Mouse (Mus musculus) heart, adult 11 months (tissue): ENCODE data around the gene Smg6.
A peak's percentile ranks its signal among the peaks of the same experiment; 100 is the strongest.

Experiments
- DNase-seq: peaks from one replicate; pipeline ENCODE4 v3.0.0; 2022

Smg6 gene

DNA sequence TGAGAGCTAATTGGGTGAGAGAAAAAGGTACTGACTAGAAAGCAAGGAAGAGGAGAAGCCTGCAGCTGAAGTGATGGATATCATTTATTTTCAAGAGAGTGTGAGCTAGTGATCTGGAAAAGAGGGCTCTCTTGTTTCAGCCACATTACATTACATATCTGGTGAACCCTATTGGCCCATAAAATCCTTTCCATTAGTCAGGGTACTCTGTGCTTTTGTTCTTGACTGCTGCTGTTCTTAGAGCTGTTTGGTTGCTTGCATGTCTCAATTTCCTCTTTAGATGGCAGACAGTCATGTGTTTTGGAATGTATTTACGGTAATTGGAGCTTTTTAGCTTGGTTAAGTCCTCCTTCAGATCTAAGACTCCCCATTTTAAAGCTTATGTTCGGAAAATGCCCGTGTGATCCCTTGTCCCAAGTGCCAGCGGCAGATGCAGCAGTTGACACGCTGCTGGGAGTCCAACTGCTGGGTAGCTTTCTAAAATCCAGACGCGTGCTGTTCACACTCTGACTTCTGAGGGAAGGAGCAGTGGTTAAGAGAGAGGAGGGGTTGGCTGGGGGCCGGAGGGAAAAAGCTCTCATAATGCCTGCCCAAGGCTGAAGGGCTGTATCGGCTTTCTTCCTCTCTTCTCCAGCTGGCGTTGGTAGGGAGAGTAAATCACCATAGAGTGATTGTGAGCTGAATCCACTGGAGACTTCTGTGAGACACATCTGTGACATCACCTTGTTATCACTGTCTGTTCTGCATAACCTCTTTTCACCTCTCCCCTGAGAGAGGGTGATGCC lies 75.4 kb downstream of the Smg6 start:
- peak; percentile 94 for DNase-seq

DNA sequence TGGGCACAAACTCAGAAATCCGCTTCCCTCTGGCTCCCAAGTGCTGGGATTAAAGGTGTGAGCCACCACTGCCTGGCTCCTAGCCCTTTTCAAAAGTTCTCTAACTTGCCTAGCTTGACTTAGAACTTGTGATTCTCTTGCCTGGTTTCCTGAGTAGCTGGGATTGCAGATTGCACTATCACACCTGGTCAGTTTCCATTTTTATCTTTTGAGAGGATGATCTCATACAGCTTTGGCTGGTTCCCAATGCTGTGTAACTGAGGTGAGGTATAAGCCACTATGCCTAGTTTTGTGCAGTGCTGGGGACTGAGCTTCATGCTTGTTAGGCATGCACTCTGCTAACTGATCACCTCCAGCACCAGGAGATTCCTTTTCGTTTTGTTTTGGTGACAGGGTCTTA lies 82.6 kb downstream of the Smg6 start:
- peak; percentile 83 for DNase-seq

DNA sequence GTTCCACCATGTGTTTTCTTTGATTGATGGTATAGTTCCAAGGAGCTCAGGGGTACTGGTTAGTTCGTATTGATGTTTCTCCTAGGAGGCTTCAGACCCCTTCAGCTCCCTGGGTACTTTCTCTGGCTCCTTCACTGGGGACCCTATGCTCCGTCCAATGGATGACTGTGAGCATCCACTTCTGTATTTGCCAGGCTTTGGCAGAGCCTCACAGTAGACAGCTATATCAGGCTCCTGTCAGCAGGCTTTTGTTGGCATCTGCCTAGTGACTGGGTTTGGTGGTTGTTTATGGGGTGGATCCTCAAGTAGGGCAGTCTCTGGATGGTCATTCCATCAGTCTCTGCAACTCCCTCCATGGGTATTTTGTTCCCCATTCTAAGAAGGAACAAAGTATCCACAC lies 83.9 kb downstream of the Smg6 start:
- DNase-seq: peak; percentile 97

DNA sequence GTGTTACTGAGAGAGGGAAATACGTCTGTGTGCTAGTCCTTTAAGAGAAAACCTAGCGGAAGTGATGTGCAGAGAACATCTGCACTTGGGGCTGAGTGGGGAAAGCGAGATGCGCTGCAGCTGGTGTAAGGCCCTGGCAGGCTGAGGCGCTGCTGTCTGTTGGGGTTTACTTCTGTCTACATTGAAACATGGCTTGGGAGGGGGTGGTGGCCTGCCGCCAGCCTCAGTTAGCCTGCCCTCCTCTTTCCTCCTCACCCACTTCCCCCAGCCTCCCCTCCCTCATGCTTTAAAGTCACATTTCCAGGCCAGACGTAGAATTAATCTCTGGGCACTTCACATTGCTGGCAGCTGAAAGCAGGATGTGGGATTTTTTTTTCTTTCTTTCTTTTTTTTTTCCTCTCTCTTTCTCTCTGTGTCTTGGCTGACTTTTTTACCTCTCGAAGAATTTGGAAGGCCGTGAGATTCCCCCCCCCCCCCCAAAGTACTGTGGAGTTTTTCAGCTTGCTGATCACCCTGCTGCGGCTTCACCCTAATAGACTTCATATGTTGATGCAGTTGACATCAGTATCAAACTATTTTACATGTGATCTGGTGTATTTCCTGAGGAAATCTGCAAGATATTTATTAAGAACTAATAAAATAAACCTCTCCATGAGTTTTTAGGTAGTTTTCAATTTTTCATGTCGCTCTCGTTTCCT lies 87.5 kb downstream of the Smg6 start:
- peak; percentile 99 for DNase-seq

DNA sequence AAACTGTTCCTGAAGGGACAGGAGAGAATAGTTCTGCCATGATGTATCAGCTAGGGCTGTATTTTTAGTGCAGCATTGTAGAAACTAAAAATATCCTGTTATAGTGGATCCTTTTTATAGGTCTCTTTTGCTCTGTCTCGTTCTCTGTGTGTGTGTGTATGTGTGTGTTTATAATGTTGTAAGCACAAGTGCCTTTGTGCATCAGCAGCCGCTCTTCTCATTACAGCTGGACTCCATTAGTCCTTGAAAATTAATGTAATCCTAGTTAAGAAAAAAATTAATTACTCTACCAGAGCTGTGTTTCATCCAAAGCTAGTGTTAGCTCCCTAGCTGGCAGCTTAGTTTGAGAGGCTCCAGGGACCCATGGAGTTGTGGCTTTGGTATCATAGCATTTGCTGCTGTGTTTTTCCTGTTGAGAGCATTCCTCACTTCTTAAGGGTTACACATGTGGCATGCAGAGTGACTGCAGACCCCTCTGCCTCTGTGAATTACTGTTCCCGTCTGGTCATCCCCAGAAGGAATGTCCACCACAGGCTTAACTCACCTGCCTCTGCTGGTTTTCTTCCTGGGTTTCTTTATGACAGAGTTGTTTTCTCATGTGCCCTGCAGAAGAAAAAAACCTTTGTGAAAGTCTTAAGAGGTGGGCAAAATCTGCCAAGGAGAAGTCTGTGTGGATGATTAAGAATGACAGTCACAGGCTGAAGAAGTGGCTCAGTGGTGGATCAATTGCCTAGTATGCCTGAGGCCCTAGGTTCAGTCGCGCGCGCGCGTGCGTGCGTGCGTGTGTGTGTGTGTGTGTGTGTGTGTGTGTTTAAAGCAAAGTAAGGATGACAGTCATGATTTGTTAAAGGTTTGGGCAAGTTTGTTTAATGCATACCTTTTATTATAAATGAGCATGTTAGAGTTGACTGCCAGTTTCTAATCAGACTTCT lies 88.4 kb downstream of the Smg6 start:
- DNase-seq: peak; percentile 95

DNA sequence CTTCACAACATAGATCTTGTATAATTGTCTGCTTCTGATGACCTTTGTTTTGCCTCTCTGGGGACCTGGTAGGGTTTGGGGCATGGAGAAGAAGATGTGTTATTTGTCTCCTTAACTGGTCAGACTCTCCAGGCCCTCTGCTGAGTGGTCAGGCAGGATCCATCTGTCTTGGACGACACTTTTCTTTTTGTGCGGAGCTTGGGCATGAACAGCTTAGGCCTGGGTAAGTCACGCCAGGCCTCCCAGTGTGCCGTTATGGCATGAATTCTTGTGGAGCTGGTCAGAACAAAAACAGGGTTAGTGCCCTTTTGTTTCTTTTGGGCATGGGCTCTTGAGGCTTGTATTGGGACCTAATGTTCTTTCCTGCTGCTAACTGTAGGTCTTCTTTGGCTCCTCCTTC lies 89.2 kb downstream of the Smg6 start:
- peak; percentile 89 for DNase-seq

DNA sequence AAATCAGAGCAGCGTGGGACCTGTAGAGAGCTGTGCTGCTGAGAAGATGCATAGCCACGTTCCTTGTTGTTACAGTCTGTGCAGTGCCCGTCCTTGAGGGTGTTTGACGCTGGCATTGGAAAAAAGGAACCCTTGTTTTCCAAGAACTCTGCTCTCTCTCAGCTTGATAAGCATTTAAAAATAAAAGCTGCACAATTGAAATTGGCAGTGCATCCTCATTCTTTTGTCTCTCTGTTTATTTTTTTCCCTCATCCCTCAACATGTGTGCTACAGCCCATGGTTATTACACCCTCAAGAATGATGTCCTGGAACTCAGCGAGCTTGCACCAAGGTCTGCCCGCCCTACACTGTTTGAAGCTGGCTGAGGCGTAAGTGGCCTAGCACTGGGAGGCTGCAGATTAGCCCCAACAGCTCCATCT lies 89.8 kb downstream of the Smg6 start:
- peak; percentile 98 for DNase-seq

DNA sequence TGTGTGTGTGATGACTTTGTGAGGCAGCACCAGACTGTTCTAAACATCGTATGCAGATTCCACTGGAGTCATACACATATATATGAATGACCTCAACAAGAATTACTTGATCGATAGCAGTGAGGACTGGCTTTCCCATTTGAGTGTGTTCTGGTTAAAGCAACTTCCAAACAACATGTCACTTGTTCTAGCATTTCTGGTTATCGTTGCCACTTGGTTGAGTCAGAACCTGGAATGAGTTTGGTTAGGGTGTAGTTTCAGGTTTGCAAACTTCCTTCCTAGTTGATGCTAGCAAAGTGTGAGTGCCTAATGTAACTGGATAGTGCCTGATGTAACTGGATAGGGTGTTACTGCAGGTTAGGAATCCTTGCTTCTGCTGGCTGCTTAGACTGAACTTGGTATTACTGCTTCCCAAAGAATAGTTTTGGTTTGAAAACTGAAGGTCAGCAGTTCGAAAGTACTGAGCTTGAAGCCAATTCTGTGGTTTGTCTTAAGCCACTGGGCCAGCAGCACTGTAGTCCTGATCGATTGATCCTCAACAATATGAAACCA lies 90.8 kb downstream of the Smg6 start:
- DNase-seq: peak; percentile 72

DNA sequence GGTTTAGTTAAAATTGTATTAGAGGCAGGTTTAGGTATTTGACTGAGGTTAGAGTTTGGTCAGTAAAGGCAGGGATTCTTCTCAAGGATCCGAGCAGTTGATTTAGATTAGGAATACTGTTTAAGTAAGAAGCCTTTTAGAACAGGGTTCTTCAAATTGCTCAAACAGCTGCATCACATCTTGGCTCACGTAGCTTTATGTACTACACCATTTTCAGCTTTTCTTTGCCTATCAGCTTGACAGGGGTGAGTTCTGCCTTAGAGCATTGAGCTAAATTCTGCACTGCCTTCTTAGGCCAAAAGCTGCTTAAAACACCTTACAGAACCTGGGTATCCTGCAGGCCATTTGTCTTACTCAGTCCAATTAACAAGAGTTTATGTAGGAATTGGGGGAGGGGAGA lies 92.2 kb downstream of the Smg6 start:
- DNase-seq: peak; percentile 85

DNA sequence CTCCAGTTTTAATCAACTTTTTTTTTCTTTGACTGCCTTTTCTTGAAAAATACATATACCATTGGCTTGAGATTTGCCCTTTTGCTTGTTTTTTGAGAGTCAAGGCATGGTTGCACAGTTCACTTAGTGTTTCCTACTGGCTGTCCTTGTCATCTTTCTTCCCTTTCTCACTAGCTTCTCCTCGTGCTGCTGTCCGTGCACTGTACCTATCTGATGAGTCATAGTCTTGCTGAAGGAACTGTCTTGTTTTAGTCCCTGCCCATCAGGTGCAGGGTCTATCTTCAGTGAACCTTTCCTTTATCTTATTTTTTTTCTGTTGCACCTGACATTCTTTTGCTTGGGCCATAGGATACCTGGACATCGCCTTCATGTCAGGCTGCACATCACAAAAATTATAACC lies 101.4 kb downstream of the Smg6 start:
- DNase-seq: peak; percentile 55

DNA sequence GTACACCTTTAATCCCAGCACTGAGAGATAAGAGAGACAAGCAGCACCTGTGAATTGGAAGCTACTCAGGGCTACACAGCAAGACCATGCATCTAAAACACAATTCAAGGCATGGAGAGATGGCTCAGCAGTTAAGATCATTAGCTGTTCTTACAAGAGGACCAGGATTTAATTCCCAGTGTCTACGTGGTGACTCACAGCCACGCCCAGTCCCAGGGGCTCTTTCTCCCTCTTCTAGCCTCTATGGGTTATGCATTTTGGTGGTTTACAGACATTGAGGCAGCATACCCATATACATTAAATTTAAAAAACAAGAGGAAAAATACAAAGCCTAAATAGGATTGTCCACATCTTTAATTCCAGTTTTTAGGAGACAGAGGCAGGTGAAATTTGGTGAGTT lies 102.0 kb downstream of the Smg6 start:
- peak; percentile 91 for DNase-seq

DNA sequence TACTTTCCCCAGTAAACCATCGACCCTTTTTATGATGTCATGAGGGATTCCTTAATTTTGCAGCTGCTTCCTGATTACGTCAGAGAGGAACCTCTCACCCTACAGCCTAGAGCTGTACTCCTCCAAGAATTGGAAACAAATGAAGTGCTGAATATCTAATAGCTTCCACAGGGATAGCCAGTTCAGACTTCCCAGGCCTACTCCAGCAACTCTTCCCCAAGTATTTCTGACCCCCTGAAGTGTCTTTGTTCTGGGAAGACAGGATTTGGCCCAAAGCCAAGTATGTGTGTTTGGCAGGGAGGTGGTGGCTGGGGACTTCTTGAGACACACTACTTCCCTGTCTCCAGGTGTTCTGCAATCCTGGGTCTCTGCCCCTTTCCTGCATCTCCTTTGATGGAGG lies 105.6 kb downstream of the Smg6 start:
- DNase-seq: peak; percentile 92

DNA sequence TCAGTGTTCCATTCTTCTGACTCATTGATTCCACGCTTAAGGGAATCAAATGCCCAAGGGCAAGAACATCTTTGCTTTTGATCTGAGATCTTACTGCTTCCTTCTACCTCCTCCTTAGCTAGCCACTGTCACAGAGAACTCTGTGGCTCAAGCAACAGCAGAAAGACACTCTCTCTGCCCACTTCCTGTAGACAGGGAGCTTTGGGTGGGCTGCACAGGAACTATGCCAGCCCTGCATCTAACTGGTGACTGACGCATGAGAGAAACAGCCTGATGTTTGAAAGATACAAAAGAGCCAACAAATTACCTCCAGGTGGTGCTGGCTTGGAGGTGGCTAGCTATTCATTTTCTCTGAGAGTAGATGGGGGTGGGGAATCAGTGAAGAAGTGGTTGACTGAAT lies 107.3 kb downstream of the Smg6 start:
- DNase-seq: peak; percentile 87

DNA sequence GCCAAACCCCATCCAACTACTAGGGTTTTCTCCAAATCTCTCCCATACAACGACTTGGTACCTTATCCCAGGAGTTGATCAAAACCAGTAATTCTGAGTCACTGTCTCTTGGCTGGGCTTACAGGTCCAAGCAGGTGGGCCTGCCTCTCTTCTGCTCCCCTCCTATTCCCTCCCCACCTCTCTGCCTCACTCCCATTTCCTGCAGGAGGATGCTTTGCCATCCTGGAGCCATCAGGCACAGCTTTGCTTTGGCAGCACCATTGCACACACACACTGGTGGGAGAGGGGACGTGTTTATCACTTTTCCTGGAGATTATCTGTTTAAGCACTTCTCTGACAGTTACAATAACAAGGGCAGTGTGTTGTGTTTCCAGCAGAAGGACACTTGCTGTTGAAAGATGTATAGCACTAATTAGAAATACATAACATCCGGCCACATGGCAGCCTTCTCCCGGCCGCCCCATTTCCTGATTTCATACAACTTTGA lies 108.0 kb downstream of the Smg6 start:
- peak; percentile 95 for DNase-seq

DNA sequence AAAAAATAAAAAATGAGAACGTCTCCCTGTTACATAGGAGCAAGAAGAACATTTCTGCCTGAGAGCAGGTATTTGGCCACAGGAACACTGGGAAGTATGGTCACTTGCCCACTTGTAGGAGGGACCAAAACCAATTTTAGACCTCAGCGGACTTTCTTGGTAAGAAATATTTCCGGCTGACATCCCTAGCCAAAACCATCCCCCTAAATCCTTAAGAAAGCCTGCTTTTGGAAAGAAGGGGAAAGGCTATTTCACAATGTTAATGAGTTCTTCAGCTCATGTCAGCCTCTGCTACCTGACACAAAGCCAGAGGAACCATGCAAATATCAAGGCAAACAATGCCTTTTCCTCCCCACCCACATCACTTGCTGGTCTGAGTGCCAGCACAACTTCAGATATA lies 108.5 kb downstream of the Smg6 start:
- peak; percentile 96 for DNase-seq

DNA sequence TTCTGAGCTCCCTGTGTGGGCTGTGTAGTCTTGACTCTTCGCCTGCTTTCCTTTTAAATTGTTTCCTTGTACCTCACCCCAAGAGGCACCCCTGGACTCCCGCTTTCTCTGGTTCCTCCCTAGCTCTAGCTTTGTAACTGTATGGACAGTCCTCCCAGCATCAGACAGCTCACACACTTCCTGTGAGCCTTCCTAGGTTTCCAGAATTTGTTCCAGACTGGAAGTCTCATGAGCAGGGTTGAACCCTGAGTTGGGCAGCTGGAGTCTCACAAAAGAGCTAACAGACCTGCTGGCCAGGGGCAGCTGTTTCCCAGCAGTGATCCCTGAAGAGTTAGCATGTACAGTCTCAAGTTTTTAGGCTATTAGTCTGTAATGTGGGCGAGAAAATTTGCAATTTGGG lies 118.7 kb downstream of the Smg6 start:
- DNase-seq: peak; percentile 96

DNA sequence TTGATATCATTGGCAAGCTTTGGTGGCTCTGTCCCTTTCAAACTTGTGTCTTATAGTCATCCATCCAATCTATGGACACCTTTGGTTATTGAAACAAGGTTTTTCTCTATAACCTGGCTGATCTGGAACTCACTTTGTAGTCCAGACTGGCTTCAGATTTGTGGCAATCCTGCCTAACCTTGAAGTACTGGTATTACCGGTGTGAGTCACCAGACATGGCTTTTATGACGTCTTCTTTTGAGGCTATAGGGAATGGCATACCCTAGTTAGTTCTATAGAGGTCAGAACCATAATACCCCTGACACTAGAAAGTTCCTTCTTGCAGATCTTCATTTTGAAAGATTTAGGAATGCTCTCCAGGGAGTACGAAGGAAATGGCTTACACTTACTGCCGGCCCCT lies 120.2 kb downstream of the Smg6 start:
- no peak for DNase-seq

DNA sequence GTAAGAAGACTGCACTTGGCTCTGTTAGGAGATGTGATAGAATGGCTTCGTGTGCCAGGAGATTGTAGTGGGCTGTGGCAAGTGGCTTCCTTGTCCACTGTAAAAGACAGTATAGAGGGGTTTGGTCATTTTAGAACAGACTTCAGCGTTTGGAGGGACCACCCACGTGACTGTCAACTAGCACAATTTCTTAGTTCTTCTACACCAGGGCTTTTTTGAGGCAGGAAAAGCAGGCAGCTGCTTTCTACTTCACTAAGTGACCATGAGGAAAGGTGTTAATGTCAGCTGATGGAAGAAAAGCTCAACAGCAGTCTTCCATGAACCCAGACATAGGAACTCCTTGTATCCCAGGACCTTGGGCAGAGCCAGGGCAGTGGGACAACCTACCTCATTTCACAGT lies 121.0 kb downstream of the Smg6 start:
- no peak for DNase-seq

DNA sequence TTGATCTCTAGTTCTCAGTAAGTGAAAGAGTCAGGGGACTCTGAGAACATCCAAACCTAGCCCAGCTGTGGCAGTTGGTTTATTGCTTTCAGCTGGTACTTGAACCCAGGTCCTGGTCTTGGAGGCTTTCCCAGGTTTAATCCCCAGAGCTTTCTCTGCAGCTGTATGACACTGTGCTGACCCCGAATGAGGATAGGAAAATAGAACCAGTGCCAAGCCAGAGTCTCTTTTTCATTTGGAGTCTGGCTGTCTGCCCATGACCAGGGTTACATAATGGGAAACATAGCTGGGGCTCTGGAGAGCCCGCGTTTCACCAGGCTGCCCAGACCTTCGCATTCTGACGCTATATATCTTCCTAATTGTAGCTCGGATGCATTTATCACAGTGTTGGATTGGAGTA lies 121.4 kb downstream of the Smg6 start:
- peak; percentile 99 for DNase-seq

DNA sequence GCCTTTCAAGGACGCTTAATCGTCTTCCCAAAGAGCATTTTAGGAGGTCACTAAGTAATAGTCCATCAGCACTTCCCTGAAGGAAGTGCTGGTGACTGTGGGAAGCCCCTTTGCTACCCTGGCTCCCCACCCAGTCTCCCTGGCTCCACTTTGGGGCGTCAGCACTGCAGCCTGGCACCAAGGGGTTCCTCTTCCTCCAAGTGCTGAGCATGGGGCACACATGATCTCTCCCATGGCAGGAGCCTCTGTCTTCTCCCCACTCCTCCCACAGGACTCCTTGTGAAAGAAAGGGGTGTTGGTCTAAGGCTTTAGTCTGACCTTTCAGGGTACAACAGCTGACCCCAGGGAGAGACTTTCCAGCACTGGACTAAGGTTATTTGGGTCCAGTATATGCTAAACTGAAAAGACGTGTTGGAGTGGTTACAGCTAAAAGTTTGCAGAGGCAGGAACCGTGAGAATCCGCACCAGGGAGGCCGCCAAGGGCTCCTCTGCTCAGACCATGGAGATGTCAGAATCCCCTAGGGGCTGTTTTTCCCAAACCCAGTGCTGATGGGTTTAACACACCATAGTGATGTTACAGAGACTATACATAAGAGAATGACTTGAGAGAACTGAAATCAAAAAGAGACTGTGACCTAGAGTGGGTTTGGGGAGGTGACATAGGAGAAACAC lies 122.2 kb downstream of the Smg6 start:
- DNase-seq: peak; percentile 98

DNA sequence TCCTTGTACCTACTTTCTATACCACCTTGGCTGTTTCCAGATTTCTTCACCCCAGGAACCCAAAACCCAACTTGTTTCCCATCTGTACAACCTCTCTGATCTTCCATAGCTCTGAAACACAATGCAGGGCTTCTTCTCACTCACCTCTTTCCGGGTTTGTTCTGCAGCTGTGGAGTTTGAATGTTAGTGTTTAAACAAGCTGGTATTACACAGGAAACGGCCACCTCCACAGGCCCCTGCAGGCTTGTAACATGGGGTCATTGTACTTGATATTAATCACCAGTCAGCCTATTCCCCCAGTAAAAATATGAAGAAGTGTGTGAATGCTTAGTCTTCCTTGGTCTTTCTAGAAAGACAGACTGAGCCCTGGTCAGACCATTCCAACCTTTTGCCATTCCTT lies 123.5 kb downstream of the Smg6 start:
- DNase-seq: peak; percentile 85

DNA sequence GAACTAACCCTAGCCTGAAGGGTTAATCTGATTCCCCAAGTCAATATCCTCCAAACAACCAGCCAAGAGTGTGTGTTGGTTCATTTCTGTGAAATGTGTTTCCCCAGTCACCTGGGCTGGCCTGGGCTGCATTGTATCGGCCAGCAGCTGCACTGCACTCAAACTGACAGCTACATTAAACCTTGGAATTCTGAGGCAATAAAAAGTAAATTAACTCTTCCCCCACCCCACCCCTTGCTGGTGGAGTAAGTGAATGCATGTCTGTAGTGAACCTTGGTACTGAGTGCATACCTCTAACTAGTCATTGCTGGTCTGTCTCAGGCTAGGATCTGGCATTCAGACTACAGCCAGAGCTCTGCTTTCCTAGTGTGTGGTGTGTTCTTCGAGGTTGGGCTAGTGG lies 124.2 kb downstream of the Smg6 start:
- DNase-seq: peak; percentile 84
